Mouse (Mus musculus) cerebellum, adult (tissue): ENCODE data around the gene Gorasp1.

ENCODE experiments used
- ATAC-seq: cut with Nextera tagmentation; 2 replicates; pipeline ENCODE4 v1.9.2; 2017; ENCODE audit warnings: mild to moderate bottlenecking, moderate library complexity, mixed read lengths; ENCODE audit not compliant: insufficient number of reproducible peaks, low FRiP score, low TSS enrichment

The Gorasp1 gene

DNA sequence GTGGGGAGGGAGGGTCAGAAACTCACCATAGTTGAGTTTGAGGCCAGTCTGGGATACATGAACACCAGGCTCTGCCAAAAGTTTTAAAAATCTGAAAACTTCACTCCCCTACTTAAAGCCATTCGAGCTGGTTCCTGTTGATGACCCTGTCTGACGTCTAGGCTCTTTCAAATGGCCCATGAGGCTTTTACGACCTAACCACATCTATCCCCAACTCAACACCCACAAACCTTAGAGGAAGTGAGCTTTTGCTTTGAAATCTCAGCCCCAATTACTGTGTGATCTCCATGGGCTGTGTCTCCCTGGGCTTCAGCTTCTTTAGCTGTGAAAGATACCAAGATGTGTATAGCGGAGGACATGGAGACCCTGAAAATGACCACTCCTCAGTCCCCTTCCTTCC is 1.1 kb upstream of the Gorasp1 start:
- no peak for ATAC-seq

DNA sequence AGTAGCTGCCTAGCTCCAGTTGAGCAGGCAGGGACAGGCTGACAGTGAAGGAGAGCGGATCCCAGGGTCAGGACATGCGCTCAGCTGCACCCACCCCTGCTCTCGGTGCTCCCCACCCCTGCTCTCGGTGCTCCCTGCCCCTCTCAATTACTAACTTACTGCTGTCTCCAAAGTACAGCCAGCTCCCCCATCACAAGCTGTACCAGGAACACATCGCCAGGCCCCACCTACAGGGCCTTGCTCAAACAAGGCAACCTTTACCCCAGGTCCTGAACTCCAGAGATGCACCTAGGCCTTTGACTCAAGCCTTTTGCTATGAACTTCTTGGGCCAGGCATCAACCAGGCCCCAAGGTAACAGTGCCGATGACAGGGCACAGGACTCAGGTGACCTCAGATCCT is 3.7 kb downstream of the Gorasp1 start:
- ATAC-seq, result no peak

DNA sequence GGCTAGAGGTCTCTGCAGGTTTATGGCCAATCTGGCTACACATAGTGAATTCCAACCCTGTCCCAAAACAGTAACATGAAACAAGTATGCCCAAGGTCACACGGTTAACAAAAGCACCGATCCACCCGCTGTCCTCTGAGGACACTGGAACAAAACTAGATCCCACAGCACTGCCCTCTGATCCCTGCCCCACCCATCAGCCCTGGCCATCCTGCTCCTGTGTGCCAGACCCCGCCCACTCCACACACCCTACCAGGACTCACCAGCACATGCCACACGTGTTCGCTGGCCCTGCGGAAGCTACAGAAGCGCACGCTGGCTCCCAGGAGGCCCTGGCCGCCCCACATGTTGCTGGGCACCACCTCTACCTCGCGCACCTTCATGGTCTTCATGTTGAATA is 5.0 kb downstream of the Gorasp1 start:
- ATAC-seq, result no peak

DNA sequence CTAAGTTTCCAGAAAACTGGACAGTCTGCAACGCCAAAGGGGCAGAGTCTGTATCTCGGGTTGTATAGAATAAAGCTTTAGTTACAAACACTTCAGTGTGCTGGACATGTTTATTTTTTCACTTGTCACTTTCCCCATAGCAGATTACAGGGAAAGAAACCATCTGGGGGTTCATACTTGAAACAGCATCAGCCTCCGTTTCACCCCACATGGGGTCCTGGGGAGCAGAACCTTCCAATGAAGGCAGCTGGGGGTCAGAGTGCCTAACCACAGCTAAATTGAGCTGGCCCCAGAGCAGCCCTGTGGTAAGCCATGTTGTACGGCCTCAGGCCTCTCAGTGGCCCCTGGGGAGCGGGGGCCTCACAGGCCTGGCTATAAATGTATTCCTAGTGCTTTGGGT is 10.9 kb downstream of the Gorasp1 start:
- ATAC-seq, result no peak

DNA sequence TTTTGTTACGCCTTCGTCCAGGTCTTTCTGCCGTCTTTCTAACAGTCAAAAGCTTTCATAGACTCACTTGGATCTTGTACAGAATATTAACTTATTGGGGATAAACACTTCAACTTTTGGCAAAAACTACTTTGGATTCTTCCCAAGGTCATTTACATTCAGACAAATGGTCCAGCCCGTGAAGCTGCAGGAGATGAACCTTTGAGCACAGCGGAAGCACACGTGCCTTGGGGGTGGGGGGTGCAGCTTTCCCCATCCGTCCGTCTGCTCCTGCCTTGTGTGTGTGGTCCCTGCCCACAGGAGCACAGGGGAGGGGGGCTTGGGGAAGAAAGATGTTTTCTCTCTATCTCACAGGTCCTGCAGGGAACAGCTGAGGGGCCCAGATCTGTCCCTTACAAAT is 11.6 kb downstream of the Gorasp1 start:
- ATAC-seq, result no peak

DNA sequence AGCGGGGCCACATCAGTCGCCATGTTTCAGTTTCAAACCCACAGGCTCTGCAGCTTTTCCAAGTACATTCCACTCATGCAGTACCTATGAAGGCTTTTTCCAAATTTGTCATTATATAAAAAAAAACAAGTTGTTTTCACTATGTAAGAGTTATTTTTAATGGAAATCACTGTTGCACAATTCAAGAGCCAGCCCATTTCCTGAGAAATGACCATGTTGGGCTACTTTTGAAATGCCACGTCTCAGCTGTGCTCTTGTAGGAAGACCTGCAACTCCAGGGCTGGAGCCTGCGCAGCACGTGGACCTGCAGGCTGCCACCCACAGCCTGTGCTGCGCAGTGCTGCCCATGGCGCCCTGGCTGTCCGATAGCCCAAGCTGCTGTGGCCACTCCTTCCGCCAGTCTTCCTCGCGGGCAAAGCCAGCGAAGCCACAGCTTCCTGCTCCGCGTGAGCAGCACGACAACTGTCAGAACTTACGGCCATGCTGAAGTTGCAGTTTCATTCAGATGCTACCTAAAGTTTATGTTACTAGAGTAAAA is 12.2 kb downstream of the Gorasp1 start:
- ATAC-seq, result no peak

DNA sequence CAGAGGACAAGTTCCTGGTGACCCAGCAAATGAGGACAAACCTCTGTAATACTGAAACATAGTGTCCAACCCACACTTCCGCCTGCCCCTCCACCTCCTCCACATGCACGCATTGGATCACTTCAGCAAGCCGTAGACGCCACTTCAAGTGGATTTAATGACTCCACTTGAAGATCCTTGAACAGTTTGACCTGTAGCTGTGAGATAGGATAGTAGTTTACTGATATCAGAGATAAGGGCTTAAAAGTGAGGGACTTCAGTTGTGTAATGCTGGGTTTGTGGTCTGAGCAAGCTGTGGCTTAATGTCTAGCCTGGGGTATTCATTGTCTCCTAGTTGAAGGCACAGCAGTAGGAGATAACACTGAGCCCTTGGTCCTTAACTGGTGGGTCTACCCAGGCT is 13.9 kb downstream of the Gorasp1 start:
- ATAC-seq, result no peak

DNA sequence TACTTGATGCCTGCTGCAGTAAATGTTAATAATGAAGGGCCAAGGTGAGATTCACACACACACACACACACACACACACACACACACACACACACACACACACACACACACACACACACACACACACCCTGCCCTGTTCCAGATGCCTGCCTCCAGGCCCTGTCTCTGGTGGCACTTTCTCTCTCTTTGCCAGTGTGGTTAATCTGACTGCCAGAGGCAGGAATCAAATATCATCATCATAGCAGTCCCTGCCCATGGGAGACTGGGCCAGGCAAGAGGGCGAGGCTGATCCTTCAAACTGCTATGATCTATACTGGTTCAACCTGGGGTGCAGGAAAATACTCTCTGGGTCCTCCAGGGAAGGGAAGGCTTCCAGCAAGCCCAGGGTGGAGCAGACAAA is 17.5 kb downstream of the Gorasp1 start:
- ATAC-seq, result no peak

DNA sequence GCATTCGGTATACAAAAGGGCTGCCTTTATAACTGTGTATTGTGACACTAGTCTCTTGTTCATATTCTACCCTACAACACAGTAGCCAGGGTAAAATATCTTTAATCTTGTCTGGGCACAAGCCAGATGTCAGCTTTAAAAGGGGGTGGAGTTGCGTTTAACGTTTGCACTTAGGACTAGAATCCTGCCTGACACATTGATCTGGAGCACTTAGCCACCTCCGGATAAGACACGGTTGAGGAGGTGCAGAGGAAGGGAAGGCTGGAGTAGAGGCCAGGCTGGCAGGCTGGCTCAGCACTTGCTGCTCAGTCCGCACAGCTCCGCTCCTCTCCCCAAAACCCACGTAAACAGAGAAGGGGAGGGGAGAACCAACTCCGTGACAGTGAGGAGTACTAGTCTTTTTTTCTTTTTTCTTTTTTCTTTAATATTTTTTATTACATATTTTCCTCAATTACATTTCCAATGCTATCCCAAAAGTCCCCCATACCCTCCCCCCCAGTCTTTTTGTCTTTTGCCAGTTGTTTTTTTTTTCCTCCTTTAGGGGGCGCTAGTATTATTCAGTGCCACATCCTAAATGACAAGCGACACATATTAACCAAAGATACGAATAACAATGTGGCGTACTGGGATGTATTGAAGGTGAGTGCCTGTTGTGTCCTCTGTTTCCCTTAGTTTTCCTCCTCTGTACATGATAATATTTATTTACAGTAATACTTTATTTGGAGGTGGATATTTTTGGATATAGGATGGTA is 24.1 kb downstream of the Gorasp1 start:
- no peak for ATAC-seq

DNA sequence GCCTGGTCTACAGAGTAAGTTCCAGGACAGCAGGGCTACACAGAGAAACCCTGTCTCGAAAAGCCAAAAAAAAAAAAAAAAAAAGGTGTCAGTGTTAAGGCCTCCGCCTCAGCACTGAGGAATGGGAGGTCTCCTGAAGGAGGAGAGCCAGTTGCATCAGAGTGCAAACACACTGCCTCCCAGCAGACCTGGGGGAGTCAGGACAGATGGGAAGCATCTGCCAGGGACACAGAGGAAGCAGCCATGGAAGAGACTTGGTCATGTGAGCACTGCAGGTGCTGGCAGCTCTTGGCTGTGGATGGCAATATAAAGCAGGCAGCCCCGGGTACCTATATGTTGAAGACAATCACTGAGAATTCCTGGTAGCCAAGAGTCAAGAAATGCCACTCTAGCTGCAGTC is 27.4 kb downstream of the Gorasp1 start:
- no peak for ATAC-seq

DNA sequence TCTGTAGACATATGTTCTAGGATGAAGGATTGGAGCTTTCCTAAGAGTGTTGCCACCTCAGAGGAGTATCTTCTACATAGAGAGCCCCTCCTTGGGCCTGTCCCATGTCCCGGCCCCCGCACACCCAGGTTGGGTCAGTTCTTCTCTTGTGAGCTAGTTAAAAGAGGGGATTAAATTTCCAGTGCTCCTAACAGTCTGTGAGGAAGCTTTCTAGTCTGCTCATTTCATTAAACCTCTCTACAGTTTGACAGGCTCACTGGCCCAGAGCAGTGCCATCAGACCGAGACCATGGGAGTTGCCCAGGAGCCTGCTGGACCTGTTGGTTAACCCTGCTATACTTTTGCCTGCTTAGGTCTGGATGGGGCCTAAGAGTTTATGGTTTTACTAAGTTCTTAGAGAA is 28.7 kb downstream of the Gorasp1 start:
- ATAC-seq, result no peak

DNA sequence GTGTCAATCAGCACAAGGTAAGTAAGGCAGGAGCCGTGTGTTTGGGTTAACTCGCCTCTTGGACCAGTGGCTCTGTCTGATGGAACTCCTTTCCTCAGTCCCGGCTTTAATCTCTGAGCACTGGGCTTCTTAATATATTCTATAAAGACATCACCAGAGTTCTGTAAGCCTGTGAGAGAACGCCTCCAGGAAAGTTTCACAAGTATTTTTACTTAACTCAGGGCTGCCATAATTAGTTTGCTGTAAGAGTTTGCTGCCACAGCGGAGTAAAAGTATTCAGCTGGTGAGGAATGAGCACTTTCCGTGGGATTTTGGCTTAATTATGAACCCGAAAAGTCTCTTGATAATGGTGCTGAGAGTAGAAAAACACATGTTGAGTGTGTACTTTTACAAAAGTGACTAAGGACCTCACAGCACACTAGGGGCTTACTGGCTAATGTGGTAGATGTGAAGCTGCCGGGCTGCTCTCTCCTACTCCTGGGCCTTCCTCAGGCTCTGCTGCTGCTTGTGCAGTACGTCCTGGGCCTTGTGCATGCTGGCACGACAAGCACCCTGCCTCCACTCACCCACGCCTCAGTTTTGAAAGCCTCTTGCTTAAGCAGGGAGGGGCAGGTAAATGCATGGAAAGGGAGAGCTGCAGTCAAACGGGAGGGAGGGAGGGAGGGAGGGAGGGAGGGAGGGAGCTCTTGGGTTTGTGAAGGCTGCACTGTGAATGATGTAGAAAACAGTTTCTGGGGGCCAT is 34.8 kb downstream of the Gorasp1 start:
- no peak for ATAC-seq

DNA sequence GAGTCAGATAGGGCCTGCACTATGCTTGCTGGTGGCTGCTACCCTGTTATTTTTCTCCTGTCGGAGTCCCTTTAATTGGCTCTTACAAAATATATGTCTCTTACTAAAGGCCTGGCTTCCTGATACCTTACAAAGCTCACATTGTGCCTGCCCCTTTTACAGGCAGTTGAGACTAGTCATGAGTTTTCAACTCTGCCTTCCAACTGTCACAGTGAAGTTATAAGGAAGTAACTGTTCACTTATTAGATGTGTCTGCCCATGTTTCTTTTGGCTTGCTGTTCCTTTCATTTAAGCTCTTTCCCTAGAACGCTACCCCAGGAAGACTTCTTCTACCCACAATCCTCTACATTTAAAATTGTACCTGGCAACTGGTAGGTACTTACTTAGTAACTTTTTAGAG is 37.9 kb downstream of the Gorasp1 start:
- ATAC-seq, result no peak

DNA sequence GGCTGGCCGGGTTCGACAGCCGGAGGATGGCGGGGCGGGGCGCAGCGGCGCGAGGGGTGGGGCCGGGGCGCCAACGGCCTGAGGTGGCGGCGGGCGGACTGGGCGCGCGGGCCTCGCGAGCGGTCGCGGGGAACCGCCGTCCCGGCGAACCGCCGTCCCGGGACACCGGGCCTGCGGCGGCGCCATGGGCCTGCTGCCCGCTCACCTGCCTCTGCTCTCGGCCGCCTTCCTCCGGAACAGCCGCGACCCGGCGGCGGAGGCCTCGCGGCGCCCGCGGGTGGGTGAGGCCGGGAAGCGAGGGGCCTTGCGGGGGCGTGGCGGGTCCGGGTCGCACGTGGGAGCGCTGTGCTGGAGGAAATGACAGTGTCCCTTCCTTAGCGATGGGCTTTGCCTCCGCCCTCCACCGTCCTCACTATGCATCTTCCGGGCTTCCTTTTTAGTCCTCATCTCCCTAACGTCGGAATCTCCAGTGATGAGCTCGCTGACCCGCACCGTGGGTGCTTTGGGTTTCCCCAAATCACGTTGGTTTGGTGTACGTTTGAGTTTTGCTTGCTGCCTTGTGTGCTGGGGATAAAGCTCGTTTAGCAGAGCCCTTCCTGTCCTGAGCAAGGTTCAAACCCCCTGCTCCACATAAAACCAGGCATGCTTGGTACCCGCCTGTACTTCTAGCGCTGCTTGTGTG is 42.2 kb downstream of the Gorasp1 start:
- ATAC-seq, result no peak

DNA sequence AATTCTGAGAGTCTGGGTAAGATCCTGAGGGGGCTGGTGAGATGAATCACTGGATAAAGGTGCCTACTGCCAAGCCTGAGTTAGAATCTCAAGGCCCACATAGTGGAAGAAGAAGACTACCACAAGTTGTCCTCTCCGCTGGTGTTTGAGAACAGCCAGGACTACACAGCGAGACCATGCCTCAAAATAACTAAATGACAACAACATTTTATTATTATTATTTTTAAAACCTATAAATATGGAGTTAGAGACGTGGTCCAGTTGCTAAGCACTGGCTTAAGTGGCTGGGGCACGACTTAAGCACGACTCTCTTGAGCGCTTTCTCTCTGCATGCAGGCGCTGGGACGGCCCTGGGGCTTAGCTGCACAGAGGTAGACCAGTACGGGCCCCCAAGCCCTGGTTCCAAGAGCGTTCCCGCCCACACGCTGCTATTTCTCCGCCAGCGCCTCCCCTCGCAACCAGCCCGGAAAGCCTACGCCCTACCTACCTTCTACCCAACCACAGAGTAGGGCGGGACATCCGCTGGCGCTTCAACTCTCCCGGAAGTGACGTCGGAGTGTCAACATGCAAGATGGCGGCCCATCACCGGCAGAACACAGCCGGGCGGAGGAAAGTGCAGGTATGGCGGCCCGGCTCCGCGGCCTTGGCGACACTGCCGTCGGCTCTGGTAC is 42.9 kb downstream of the Gorasp1 start, which contains the start of gene Wdr48:
TSS of gene Wdr48 (plus strand) at position 540 of the 671 bp plus-strand sequence.
- peak; percentile 97 for ATAC-seq

DNA sequence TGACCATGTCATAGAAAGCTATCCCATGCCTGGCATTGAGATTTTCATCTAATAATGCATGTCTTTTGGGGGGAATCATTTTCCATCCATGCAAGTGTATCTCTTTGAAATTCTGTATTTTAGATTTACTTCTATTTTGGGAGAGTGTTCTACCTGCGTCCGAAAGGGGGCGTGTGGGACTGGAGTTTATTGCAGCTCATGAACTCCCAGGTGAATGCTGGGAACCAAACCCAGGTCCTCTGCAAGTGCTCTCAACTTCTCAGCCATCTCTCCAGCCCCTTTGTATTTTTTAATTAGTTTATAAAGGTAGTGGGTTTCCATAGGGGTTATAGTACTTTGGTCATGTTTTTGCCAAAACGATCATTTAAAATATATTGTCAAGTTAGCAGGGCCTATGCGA is 43.5 kb downstream of the Gorasp1 start:
- ATAC-seq, result no peak

DNA sequence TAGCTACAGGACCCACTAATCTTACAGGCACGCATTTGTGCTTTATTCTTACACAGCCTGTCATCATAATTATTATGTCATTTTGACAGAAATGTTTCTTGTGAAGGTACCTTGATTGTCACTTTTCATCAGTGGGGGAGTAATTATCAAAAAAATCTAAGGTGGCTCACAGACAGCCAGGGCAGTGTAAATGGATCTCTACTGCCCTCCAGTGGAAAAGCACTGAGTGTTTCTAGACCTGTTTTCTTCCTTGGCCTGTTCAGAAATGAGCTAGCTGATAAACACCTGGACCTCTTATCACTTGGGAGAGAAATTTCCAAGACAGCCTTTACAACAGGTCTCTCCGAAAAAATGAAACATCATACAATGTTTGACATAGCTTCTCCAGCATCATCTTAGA is 46.7 kb downstream of the Gorasp1 start:
- ATAC-seq, result no peak

DNA sequence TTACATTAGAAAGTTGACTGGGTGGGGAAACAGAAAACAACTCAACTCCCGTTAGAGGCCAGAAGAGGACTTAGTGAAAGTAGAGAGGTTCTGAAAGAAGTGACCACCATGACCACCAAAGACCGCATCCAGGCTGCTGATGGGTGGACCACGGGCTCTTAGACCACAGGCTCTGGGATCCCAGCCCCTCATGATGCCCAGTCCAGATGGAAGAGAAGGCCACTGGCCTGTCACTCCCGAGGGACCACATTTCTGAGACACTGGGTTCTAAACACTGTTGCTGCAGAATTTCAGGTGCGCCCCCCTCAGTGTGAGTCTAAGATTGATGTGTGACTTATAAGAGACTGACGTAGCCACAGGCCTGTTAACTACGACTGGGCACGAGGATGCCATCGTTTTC is 47.9 kb downstream of the Gorasp1 start:
- no peak for ATAC-seq

DNA sequence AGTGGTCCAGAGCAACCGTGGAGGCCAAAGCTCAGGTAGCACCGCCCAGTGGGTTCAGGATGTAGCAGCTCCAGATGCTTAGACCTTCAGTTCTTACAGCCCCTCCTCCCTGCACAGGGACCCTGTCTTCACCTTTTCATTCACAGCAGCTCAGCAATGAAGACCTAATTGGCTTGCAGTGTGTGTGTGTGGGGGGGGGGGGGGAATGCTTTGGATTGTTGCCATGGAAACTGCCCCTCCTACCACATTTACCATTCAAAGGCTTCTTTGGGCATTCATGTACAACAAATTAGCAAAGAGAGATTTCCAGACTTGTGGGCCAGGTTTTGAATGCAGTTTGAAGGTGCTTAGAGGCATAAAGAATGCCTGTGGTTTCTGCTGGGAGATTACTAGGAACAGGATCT is 48.5 kb downstream of the Gorasp1 start:
- no peak for ATAC-seq

DNA sequence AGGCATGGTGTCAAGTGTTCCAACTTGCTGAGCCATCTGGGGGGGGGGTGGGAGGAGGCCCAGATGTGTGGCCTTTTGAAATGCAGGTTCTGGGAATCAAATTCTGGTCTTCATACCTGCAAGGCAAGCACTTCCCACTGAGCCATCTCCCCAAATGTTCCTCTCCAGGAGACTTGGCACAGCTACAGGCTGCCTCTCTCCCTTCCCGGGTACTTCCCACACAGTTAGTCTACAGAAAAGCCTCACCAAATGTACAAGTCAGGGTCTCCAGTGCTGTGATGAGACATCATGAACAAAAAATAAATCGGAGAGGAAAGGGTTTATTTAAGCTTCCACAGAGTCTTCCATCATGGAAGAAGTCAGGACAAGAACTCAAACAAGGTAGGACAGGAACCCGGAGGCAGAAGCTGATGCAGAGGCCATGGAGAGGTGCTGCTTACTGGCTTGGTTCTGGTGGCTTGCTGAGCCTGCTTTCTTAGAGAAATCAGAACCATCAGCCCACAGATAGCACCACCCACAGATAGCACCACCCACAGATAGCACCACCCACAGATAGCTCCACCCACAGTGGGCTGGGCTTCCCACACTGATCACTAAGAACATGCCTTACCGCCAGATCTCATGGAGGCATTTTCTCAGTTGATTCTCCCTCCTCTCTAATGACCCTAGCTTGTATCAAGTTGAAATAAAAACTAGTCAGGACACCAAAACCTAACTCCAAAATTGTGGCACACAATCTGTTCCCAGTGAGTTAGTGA is 50.0 kb downstream of the Gorasp1 start:
- no peak for ATAC-seq
